Mouse (Mus musculus): ENCODE data around the gene Fbxl17.

- TF ChIP-seq USF2 (IDR thresholded peaks at IDR 0.05; ENCODE audit: borderline replicate concordance in 1 of 2, insufficient read depth in 1 of 2, low read depth in 1 of 2, low read length in 2 of 2) (no peak), SMC3 (IDR thresholded peaks at IDR 0.05; ENCODE audit: low read depth, low read length) (no peak), E2F4 (IDR thresholded peaks at IDR 0.05; ENCODE audit: borderline replicate concordance, low read depth, low read length) (no peak), KAT2A (conservative IDR thresholded peaks at IDR 0.05; ENCODE audit: low read depth, low read length) (no peak)
These were observed 177.0 kb downstream of the Fbxl17 start for GRCm38 (mm10) chr17:63322846-63323245.

Measured in MEL (cell line).